Mouse (Mus musculus): Measurements from ENCODE around the gene Arhgap21. TPM values are rescaled to one million over a fixed set of nuclear protein-coding genes. Genes with fewer than 3 reads are reported as not detected.

The Arhgap21 gene
- polyA plus RNA-seq, 1 experiment from 2014 or later = 15.7 TPM

DNA sequence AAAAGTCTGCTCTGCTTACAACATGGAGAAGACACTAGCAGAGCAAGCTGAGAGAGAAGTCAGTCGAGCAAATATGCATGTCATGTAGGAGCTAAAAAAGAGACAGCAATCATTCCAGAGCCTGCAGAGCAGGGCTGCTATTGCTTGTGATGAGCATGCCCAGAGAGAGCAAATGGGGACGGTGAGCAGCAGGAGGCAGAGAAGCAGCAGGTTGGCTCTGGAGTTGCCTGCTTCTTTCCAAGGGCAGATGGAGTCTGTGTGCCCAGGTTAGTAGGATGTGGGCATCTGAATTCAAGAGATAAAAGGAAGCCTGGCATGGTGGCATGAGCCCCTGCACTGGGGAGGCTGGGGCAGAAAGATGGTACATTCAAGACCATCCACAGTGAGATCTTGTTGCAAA, 6.4 kb downstream of the Arhgap21 start:
- peak overlapping the region; percentile 35 for H3K27ac ChIP-seq (replicated peaks)
- H3K4me1 ChIP-seq = peaks cover 63% of the 10 kb centered on the region
- no peaks in the 10 kb centered on the region for H3K27me3 ChIP-seq (replicated peaks; ENCODE audit: low read depth, poor library complexity, severe bottlenecking)
- no peak overlapping the region for H3K4me3 ChIP-seq
- H3K9me3 ChIP-seq = no peaks in the 10 kb centered on the region
- DNase-seq (ENCODE audit: low spot score) = no peak
- 43% methylated on average over 2 of the region's 2 CpGs for WGBS
- peaks cover 5% of the 10 kb centered on the region; the same call in 1 of the 2 replicates for H3K36me3 ChIP-seq (replicated peaks)

DNA sequence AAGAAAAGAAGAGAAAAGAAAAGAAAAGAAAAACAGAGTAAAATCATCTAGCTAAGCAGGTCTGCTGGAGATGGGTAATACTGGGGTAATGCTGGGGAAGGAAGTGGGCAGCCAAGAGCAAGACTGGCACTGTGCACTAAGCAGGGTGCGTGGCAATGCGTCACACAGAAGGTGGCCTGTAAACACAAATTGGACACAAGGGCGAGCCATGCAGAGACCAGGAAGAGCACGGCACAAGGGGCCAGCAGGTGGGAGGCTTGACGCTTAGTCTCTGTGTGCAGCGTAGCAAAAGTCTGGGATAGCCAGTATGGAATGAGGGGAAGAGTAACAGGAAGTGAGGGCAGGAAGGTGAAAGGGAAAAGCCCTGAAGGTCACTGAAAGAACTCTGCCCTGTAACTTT, 6.9 kb downstream of the Arhgap21 start:
- 42% methylated on average over 6 of the region's 6 CpGs for WGBS
- DNase-seq (ENCODE audit: low spot score) = no peak
- Histone ChIP-seq H3K4me3 (no peak overlapping the region), H3K9me3 (no peaks in the 10 kb centered on the region), H3K36me3 (replicated peaks) (peaks cover 5% of the 10 kb centered on the region; the same call in 1 of the 2 replicates), H3K4me1 (peaks cover 59% of the 10 kb centered on the region), H3K27ac (replicated peaks) (peak overlapping the region; percentile 35; the same call in 1 of the 2 replicates), H3K27me3 (replicated peaks; ENCODE audit: low read depth, poor library complexity, severe bottlenecking) (no peaks in the 10 kb centered on the region)

DNA sequence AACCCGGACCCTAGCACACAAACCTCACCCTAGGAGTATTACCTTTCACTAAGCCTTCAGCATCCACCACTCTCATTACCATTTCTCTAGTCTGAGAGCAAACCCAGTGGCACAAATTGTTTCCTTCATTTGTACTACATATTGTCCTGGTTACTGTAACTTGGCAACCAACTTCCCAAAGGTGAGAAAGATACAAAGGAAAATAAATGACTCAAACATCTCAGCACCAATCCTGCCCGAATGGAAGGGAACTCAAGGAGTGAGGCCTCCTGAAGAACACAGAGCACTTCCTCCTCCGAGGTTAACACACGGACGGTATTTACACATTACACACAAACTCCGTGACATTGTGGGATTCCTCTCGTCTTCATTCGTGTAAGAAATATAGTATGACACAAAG, 7.4 kb downstream of the Arhgap21 start:
- H3K27ac ChIP-seq (replicated peaks) = no peak overlapping the region
- H3K9me3 ChIP-seq = no peaks in the 10 kb centered on the region
- no peaks in the 10 kb centered on the region for H3K27me3 ChIP-seq (replicated peaks; ENCODE audit: low read depth, poor library complexity, severe bottlenecking)
- no peak overlapping the region for H3K4me3 ChIP-seq
- 72% methylated on average over 8 of the region's 8 CpGs for WGBS
- DNase-seq (ENCODE audit: low spot score) = no peak
- peaks cover 53% of the 10 kb centered on the region for H3K4me1 ChIP-seq
- H3K36me3 ChIP-seq (replicated peaks) = peaks cover 5% of the 10 kb centered on the region; the same call in 1 of the 2 replicates

DNA sequence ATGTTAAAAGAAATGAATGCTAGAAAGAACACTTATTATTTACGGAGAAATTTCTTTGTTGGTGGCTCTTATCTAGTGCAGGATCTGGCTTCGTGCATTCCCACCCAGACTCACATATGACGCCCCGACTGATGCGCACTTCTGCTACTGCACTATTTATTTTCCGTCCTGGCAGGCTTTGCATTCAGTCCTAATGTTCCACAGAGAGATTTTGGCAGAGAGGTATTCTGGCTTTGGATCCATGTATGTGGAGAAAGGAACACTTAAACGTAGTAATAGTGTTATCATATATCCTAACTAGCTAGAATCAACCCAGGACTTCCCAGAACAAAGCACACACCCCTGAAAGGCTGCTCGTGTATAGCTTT, 8.0 kb downstream of the Arhgap21 start:
- H3K4me3 ChIP-seq = no peak overlapping the region
- H3K27ac ChIP-seq (replicated peaks) = no peak overlapping the region
- H3K4me1 ChIP-seq = peaks cover 47% of the 10 kb centered on the region
- no peak for DNase-seq (ENCODE audit: low spot score)
- H3K9me3 ChIP-seq = no peaks in the 10 kb centered on the region
- WGBS = 87% methylated on average over 8 of the region's 8 CpGs
- peaks cover 5% of the 10 kb centered on the region; the same call in 1 of the 2 replicates for H3K36me3 ChIP-seq (replicated peaks)
- H3K27me3 ChIP-seq (replicated peaks; ENCODE audit: low read depth, poor library complexity, severe bottlenecking) = no peaks in the 10 kb centered on the region

DNA sequence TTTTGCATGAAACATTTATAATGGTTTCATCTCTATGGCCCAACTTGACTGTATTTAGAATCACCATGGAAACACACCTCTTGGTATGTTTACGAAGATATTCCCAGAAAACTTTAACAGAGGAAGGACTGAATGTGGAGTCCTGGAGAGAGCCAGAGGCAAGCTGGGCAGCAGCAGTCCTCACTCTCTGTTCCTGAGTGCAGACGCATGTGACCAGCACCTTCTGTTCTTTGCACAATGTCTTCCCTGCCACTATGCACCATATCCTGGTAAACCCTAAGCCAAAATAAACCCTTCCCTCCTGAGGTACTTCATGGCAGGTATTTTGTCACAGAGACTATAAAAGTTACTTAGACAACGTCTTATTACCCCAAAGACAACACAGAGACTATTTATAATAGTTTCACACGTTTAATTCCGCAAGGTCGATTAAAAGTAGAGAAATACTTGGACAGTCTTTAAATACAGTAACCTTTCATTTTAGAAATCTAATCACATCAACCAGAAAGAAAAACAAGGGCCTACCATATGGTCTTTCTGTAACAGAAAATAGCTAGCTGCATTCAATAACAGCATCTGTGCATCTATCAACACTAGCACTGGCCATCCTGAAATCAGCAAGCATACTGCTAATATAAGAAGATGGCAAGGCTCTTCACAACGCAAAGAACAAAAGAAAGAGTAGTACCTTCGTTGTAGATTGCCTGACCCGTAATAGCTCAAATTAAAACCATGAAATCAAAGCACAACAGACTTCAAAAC, 8.6 kb downstream of the Arhgap21 start:
- no peaks in the 10 kb centered on the region for H3K9me3 ChIP-seq
- no peak overlapping the region for H3K27ac ChIP-seq (replicated peaks)
- no peaks in the 10 kb centered on the region for H3K27me3 ChIP-seq (replicated peaks; ENCODE audit: low read depth, poor library complexity, severe bottlenecking)
- H3K4me3 ChIP-seq = no peak overlapping the region
- no peak for DNase-seq (ENCODE audit: low spot score)
- H3K4me1 ChIP-seq = peaks cover 47% of the 10 kb centered on the region
- peaks cover 5% of the 10 kb centered on the region; the same call in 1 of the 2 replicates for H3K36me3 ChIP-seq (replicated peaks)
- 84% methylated on average over 9 of the region's 9 CpGs for WGBS

DNA sequence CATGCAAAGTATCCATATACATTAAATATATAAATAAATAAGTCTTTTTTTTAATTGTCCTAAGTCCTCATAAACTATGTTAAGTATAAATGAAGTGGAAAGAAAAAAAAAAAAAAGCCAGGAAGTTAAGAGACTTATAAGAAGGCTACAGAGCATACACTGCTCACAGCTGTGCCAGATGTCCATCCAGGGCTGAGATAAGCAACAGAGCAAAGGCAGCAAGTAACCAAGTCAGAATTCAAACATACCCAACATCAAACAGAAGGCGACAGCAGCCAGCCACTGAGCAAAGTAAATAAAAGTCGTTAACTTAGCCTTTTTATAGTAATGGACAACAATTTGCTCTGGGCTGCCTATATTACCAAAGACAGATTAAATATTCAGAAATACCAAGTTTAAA, 9.6 kb downstream of the Arhgap21 start:
- peaks cover 5% of the 10 kb centered on the region; the same call in 1 of the 2 replicates for H3K36me3 ChIP-seq (replicated peaks)
- no peaks in the 10 kb centered on the region for H3K27me3 ChIP-seq (replicated peaks; ENCODE audit: low read depth, poor library complexity, severe bottlenecking)
- H3K9me3 ChIP-seq = no peaks in the 10 kb centered on the region
- H3K4me3 ChIP-seq = no peak overlapping the region
- 76% methylated on average over 2 of the region's 2 CpGs for WGBS
- DNase-seq (ENCODE audit: low spot score) = no peak
- peaks cover 41% of the 10 kb centered on the region for H3K4me1 ChIP-seq
- no peak overlapping the region for H3K27ac ChIP-seq (replicated peaks)

DNA sequence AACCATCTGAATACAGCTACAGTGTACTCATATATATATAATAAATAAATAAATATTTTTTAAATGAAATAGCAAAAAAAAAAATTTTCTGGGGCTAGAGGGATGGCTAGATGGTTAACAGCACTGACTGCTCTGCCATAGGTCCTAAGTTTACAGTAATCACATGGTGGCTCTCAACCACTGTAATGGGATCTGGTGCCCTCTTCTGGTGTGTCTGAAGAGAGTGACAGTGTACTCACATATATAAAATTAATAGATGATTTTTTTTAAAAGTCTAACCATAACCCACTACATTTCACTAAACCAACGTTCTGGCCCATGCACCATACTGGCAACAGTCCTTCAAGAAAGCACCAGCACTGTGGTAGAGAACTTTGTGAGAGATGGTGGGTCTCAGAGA, 10.7 kb downstream of the Arhgap21 start:
- Histone ChIP-seq H3K27ac (replicated peaks) (no peak overlapping the region), H3K27me3 (replicated peaks; ENCODE audit: low read depth, poor library complexity, severe bottlenecking) (no peaks in the 10 kb centered on the region), H3K36me3 (replicated peaks) (peaks cover 5% of the 10 kb centered on the region; the same call in 1 of the 2 replicates), H3K4me3 (no peak overlapping the region), H3K9me3 (no peaks in the 10 kb centered on the region), H3K4me1 (peaks cover 34% of the 10 kb centered on the region)
- WGBS = 96% methylated on average over 1 of the region's 1 CpGs
- DNase-seq (ENCODE audit: low spot score) = no peak

DNA sequence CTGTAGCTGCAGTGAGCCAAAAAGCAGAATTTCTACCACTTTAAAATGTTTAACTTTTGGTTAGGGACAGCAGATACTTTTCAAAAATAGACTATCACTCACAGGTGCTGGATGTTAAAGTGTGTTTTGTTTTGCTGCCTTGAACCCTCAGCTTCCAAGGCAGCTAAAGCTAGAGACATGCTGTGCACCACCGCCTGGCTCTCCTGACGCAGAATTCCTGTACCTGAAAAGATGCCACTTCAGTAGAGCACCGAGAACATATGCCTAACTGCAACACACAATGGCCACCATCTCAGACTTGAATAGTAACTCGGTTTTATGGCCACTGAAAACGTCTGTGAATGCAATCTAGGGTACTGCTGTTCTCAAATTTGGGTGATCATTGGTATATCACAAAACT, 12.0 kb downstream of the Arhgap21 start:
- Histone ChIP-seq H3K36me3 (replicated peaks) (peaks cover 5% of the 10 kb centered on the region; the same call in 1 of the 2 replicates), H3K27ac (replicated peaks) (no peak overlapping the region), H3K9me3 (no peaks in the 10 kb centered on the region), H3K27me3 (replicated peaks; ENCODE audit: low read depth, poor library complexity, severe bottlenecking) (no peaks in the 10 kb centered on the region), H3K4me1 (peaks cover 22% of the 10 kb centered on the region), H3K4me3 (no peak overlapping the region)
- no peak for DNase-seq (ENCODE audit: low spot score)
- WGBS = 84% methylated on average over 5 of the region's 5 CpGs

DNA sequence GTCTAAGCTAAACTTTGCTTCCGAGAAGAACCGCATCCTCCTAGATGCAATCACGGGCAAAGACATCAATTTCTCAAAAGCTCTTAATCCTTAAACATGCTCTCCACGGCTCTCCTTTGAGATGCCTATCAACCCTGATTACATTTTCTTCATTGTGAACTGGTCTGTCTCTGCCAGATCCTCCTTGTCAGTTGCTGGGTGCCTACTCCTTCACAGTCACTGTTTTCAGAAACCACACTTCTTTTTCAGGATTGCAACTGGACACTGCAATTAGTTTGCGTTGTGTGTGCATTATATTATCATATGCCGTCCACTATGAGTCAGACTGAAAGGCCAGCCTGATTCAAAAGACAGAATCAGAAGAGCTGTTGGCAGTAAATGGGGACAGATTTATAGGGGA, 12.7 kb downstream of the Arhgap21 start:
- DNase-seq (ENCODE audit: low spot score) = no peak
- Histone ChIP-seq H3K36me3 (replicated peaks) (peaks cover 5% of the 10 kb centered on the region; the same call in 1 of the 2 replicates), H3K27ac (replicated peaks) (no peak overlapping the region), H3K27me3 (replicated peaks; ENCODE audit: low read depth, poor library complexity, severe bottlenecking) (no peaks in the 10 kb centered on the region), H3K9me3 (no peaks in the 10 kb centered on the region), H3K4me3 (no peak overlapping the region), H3K4me1 (peaks cover 16% of the 10 kb centered on the region)
- 65% methylated on average over 6 of the region's 6 CpGs for WGBS

DNA sequence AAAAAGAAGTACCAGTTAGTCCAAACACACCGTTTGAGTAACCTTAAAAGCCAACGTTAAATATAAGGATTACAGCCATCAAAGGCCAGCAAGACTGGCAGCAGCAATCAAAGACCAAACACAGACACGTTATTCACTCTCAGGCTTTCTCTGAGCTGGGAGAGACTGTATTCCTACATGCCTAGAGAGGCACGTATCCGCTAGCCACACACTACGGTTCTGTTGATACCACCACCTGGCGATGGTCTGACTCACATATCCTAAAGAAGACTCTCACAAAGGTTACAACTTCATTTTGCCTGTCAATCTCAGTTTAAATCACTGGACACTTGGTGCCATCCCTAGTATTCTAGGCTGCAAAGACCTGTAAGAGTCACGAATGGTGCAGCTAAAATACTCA, 13.3 kb downstream of the Arhgap21 start:
- Histone ChIP-seq H3K36me3 (replicated peaks) (peaks cover 5% of the 10 kb centered on the region; the same call in 1 of the 2 replicates), H3K27ac (replicated peaks) (no peak overlapping the region), H3K9me3 (no peaks in the 10 kb centered on the region), H3K4me1 (peaks cover 10% of the 10 kb centered on the region), H3K27me3 (replicated peaks; ENCODE audit: low read depth, poor library complexity, severe bottlenecking) (no peaks in the 10 kb centered on the region), H3K4me3 (no peak overlapping the region)
- WGBS = 77% methylated on average over 8 of the region's 8 CpGs
- no peak for DNase-seq (ENCODE audit: low spot score)

DNA sequence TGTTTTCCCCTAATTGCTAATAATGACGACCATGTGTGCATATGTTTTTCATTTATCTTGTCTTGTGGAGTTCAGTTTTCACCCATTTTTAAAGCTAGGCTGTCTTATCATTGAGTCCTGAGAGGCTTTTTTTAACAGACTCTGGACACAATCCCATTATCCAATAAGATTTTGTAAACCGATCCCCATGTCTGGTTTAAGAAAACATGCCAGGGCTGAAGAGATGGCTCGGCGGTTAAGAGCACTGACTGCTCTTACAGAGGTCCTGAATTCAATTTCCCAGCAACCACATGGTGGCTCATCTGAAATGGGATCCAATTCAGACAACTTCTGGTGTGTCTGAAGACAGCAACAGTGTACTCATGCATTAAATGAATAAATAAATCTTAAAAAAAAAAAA, 16.0 kb downstream of the Arhgap21 start:
- Histone ChIP-seq H3K27me3 (replicated peaks; ENCODE audit: low read depth, poor library complexity, severe bottlenecking) (no peaks in the 10 kb centered on the region), H3K27ac (replicated peaks) (no peak overlapping the region), H3K9me3 (no peaks in the 10 kb centered on the region), H3K36me3 (replicated peaks) (no peaks in the 10 kb centered on the region), H3K4me3 (no peak overlapping the region), H3K4me1 (peaks cover 4% of the 10 kb centered on the region; the same call in 1 of the 2 replicates)
- DNase-seq (ENCODE audit: low spot score) = no peak
- 36% methylated on average over 4 of the region's 4 CpGs for WGBS

DNA sequence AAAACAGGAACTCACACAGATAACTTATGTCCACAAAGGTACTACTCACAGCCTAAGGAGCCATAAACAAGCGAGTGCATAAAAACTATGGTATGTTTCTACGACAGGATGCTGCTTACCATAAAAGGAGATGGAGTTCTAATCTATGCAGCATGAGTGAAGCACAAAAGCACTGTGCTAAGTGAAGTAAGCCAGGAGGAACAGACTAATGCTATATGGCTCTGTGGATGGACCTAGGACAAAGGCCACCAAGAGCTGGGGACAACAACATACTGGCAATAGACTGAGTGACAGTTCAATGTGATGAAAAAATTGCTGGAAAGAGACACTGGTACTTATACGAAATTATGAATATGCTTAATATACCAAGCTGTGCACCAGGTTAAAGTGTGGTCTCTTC, 19.5 kb downstream of the Arhgap21 start:
- Histone ChIP-seq H3K9me3 (no peaks in the 10 kb centered on the region), H3K4me1 (peaks cover 7% of the 10 kb centered on the region), H3K4me3 (no peak overlapping the region), H3K27ac (replicated peaks) (no peak overlapping the region), H3K27me3 (replicated peaks; ENCODE audit: low read depth, poor library complexity, severe bottlenecking) (no peaks in the 10 kb centered on the region), H3K36me3 (replicated peaks) (peaks cover 8% of the 10 kb centered on the region)
- DNase-seq (ENCODE audit: low spot score) = no peak
- WGBS = 90% methylated on average over 3 of the region's 3 CpGs

DNA sequence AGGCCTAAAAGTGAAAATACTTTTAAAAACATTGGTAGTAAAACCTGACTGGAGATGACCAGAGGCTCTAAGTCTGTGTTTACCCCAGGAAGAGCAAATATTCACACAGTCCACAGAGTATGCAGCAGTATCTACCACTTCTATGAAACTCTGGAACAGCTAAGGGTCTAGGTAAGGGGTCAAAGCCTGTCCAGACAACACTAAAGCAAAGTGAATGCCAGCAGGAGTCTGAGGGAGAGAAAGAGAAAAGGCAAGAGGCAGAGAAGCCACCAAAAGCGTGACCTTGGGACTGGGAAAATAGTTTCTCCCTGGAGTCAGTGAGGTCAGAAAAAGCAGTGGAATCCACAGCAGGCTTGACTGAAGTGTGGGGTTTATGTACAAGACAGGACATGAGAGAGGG, 21.6 kb downstream of the Arhgap21 start:
- Histone ChIP-seq H3K4me3 (no peak overlapping the region), H3K27me3 (replicated peaks; ENCODE audit: low read depth, poor library complexity, severe bottlenecking) (no peaks in the 10 kb centered on the region), H3K4me1 (peaks cover 26% of the 10 kb centered on the region), H3K36me3 (replicated peaks) (peaks cover 8% of the 10 kb centered on the region), H3K27ac (replicated peaks) (no peak overlapping the region), H3K9me3 (no peaks in the 10 kb centered on the region)
- WGBS = 86% methylated on average over 1 of the region's 1 CpGs
- no peak for DNase-seq (ENCODE audit: low spot score)
